Comparison of ENCODE assay signal across 8 mouse cellular contexts in the genomic region with DNA sequence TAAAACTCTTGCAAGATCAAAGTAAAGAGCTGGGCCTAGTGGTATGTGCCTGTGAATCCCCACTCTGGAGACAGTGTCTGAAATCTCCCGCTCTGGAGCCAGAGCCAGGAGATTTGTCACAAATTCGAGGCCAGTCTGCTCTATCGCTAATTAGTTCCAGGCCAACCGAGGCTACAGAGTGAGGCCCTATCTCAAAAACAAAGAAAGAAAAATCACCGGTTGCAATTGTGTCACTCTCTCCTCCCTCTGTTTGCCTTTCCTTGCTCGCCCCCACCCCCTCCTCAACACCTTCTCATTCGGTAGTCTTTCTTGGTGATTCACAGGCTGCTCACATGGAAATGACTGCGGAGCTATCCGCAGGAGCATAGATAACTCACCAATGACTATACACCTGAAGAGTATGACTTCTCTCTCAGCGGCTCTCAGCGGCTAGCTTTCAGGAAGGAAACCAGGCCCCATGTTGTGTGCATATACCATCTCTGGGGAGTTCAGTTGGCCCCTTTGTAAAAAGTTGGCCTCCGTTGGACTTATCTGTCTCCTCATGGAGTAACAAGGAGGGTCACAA. TPM values are rescaled to one million over a fixed set of nuclear protein-coding genes. Genes with fewer than 3 reads are reported as not detected.
DNase-seq lines count a peak whose midpoint lies in the region; ATAC-seq and TF ChIP-seq lines count a peak whose summit lies in the region.

No protein-coding gene starts in this region.

- 29% methylated on average over 12 of the region's 12 CpGs for WGBS in lung, adult 2 months
- 18% methylated on average over 12 of the region's 12 CpGs for WGBS in forebrain, embryonic 10.5 days
- WGBS in limb, embryonic 10.5 days: 9% methylated on average over 12 of the region's 12 CpGs
- 17% methylated on average over 12 of the region's 12 CpGs for WGBS in neural tube, embryonic 12.5 days

- peaks cover 21% of the 10 kb centered on the region for H3K36me3 ChIP-seq in forebrain, embryonic 10.5 days (replicated peaks)
- H3K36me3 ChIP-seq in limb, embryonic 10.5 days: peaks cover 26% of the 10 kb centered on the region
- H3K36me3 ChIP-seq in neural tube, embryonic 12.5 days: no peaks in the 10 kb centered on the region

- TF ChIP-seq POLR2A in lung, adult 2 months (IDR thresholded peaks at IDR 0.05; ENCODE audit: borderline replicate concordance, extremely low read depth, low read depth, low read length): no peak
- no peak for TF ChIP-seq POLR2A in bone marrow macrophage, adult 2 months (IDR thresholded peaks at IDR 0.05; ENCODE audit: borderline replicate concordance, low read depth, low read length)

- no peak overlapping the region for H3K27ac ChIP-seq in bone marrow macrophage, adult 2 months (ENCODE audit: insufficient read depth, low read depth, low read length)
- peak overlapping the region; percentile 91 for H3K27ac ChIP-seq in forebrain, embryonic 10.5 days
- peak overlapping the region; percentile 92 for H3K27ac ChIP-seq in limb, embryonic 10.5 days
- H3K27ac ChIP-seq in neural tube, embryonic 12.5 days: no peak overlapping the region

- peaks cover 2% of the 10 kb centered on the region for H3K4me1 ChIP-seq in lung, adult 2 months (ENCODE audit: control insufficient read depth, insufficient read depth, low read length)
- peaks cover 35% of the 10 kb centered on the region for H3K4me1 ChIP-seq in bone marrow macrophage, adult 2 months (ENCODE audit: control insufficient read depth, insufficient read depth, low read length)
- H3K4me1 ChIP-seq in forebrain, embryonic 10.5 days: peaks cover 37% of the 10 kb centered on the region
- peaks cover 45% of the 10 kb centered on the region for H3K4me1 ChIP-seq in limb, embryonic 10.5 days
- H3K4me1 ChIP-seq in neural tube, embryonic 12.5 days: peaks cover 24% of the 10 kb centered on the region

- H3K9ac ChIP-seq in neural tube, embryonic 12.5 days: peak overlapping the region; percentile 80

- TF ChIP-seq CTCF in lung, adult 2 months (IDR thresholded peaks at IDR 0.05; ENCODE audit: insufficient read depth, low read length): no peak
- TF ChIP-seq CTCF in bone marrow macrophage, adult 2 months (IDR thresholded peaks at IDR 0.05; ENCODE audit: low read depth, low read length): no peak

- no peaks in the 10 kb centered on the region for H3K27me3 ChIP-seq in forebrain, embryonic 10.5 days (ENCODE audit: poor library complexity, severe bottlenecking)
- H3K27me3 ChIP-seq in limb, embryonic 10.5 days (ENCODE audit: low read depth, poor library complexity, severe bottlenecking): no peaks in the 10 kb centered on the region
- no peaks in the 10 kb centered on the region for H3K27me3 ChIP-seq in neural tube, embryonic 12.5 days (replicated peaks)

- no peak for DNase-seq in lung, adult 2 months
- no peak for DNase-seq in lung, postnatal 25 days (ENCODE audit: low spot score)
- DNase-seq in forebrain, embryonic 10.5 days (ENCODE audit: extremely low spot score, low spot score): no peak
- no peak for DNase-seq in limb, embryonic 10.5 days (ENCODE audit: low spot score)
- no peak for DNase-seq in kidney, adult 18-20 months

- peak overlapping the region; percentile 98 for H3K4me3 ChIP-seq in lung, adult 2 months (replicated peaks; ENCODE audit: extremely low read depth, low read depth, low read length)
- peak overlapping the region; percentile 94 for H3K4me3 ChIP-seq in bone marrow macrophage, adult 2 months (ENCODE audit: insufficient read depth, low read length)
- H3K4me3 ChIP-seq in forebrain, embryonic 10.5 days: peak overlapping the region; percentile 64
- peak overlapping the region; percentile 66 for H3K4me3 ChIP-seq in limb, embryonic 10.5 days
- peak overlapping the region; percentile 67 for H3K4me3 ChIP-seq in neural tube, embryonic 12.5 days

- peak; percentile 18; the same call in 1 of the 2 replicates for ATAC-seq in neural tube, embryonic 12.5 days (ENCODE audit: low FRiP score, low read depth)
- ATAC-seq in monocyte, adult 5-6 weeks (replicated peaks; ENCODE audit: insufficient number of reproducible peaks, low FRiP score, low TSS enrichment, poor library complexity, severe bottlenecking): no peak

- no peaks in the 10 kb centered on the region for H3K9me3 ChIP-seq in forebrain, embryonic 10.5 days
- no peaks in the 10 kb centered on the region for H3K9me3 ChIP-seq in limb, embryonic 10.5 days (replicated peaks)
- no peaks in the 10 kb centered on the region for H3K9me3 ChIP-seq in neural tube, embryonic 12.5 days

- H3K4me2 ChIP-seq in neural tube, embryonic 12.5 days (replicated peaks): peak overlapping the region; percentile 80

RNA-seq across cellular contexts. Expression of gene Ahcy, which starts 0.6 kb away (rescaled TPM):
- polyA plus RNA-seq in lung, adult 2 months (2012; rRNA removed): 19.2 and 27.8 TPM in 2 replicates
- 3.6 and 7.8 TPM in 2 replicates for polyA plus RNA-seq in bone marrow macrophage, adult 2 months (2012; ENCODE audit: insufficient read depth, insufficient read length, missing spikeins)
- polyA plus RNA-seq in forebrain, embryonic 10.5 days (2016; fragmentation: Nextera tagmentation; extraction: Ambion mirVana): 114 TPM in 2 replicates
- polyA plus RNA-seq in limb, embryonic 10.5 days (2016; fragmentation: Nextera tagmentation; extraction: Ambion mirVana): 156 and 181 TPM in 2 replicates
- 48.5 and 49.3 TPM in 2 replicates for polyA plus RNA-seq in neural tube, embryonic 12.5 days (2016; fragmentation: Nextera tagmentation; extraction: Ambion mirVana)
- total RNA-seq in monocyte, adult 5-6 weeks (2017): 9.6 to 16.0 TPM (median 14.9 TPM) in 3 replicates

RNA-seq across cellular contexts. Expression of gene Gm14226, which starts 56.8 kb away (rescaled TPM):
- polyA plus RNA-seq in lung, adult 2 months (2012; rRNA removed): 0.03 and 0.05 TPM in 2 replicates
- not detected in 2 replicates for polyA plus RNA-seq in bone marrow macrophage, adult 2 months (2012; ENCODE audit: insufficient read depth, insufficient read length, missing spikeins)
- polyA plus RNA-seq in forebrain, embryonic 10.5 days (2016; fragmentation: Nextera tagmentation; extraction: Ambion mirVana): 0.06 and 0.20 TPM in 2 replicates
- polyA plus RNA-seq in limb, embryonic 10.5 days (2016; fragmentation: Nextera tagmentation; extraction: Ambion mirVana): 12.3 and 13.5 TPM in 2 replicates
- 0.50 and 0.52 TPM in 2 replicates for polyA plus RNA-seq in neural tube, embryonic 12.5 days (2016; fragmentation: Nextera tagmentation; extraction: Ambion mirVana)
- not detected in 3 replicates for total RNA-seq in monocyte, adult 5-6 weeks (2017)

RNA-seq across cellular contexts. Expression of gene Itch, which starts 58.5 kb away (rescaled TPM):
- 7.5 and 12.0 TPM in 2 replicates for polyA plus RNA-seq in lung, adult 2 months (2012; rRNA removed)
- 46.5 and 52.1 TPM in 2 replicates for polyA plus RNA-seq in bone marrow macrophage, adult 2 months (2012; ENCODE audit: insufficient read depth, insufficient read length, missing spikeins)
- 54.7 and 58.7 TPM in 2 replicates for polyA plus RNA-seq in forebrain, embryonic 10.5 days (2016; fragmentation: Nextera tagmentation; extraction: Ambion mirVana)
- polyA plus RNA-seq in limb, embryonic 10.5 days (2016; fragmentation: Nextera tagmentation; extraction: Ambion mirVana): 58.4 and 64.8 TPM in 2 replicates
- polyA plus RNA-seq in neural tube, embryonic 12.5 days (2016; fragmentation: Nextera tagmentation; extraction: Ambion mirVana): 58.1 and 58.5 TPM in 2 replicates
- 177 to 184 TPM (median 180 TPM) in 3 replicates for total RNA-seq in monocyte, adult 5-6 weeks (2017)

Comparison
In these comparisons a context has a peak if more than half of its experiments do, and no peak if none do; other contexts are left out.
1. H3K27ac ChIP-seq: peak in forebrain, embryonic 10.5 days (single experiment) and limb, embryonic 10.5 days (single experiment); none in bone marrow macrophage, adult 2 months (single experiment) and neural tube, embryonic 12.5 days (single experiment).
2. Peak in every context shown above with its lines, with median percentiles within 50 percentile points of each other: H3K4me3 ChIP-seq.